Mouse (Mus musculus) myocyte (in vitro differentiated cells): ENCODE data around the gene Crip2.

Source experiments
- E2F4 ChIP-seq: IDR thresholded peaks from one replicate; pipeline ENCODE4 v1.6.1; 2011; ENCODE audit warnings: mild to moderate bottlenecking, control low read depth, moderate library complexity; ENCODE audit not compliant: insufficient read depth
- MAX ChIP-seq: IDR thresholded peaks from one replicate; pipeline ENCODE4 v1.6.1; 2011; ENCODE audit warnings: low read depth, mild to moderate bottlenecking, control low read depth
- MYOD1 ChIP-seq, 3 experiments: IDR thresholded peaks; one replicate each; pipeline ENCODE4 v1.6.1; 2011; ENCODE audit warnings: control low read depth in 2 of 3, low read depth in 2 of 3, mild to moderate bottlenecking in 2 of 3, moderate library complexity in 1 of 3; ENCODE audit not compliant: insufficient read length in 2 of 3, control insufficient read depth in 1 of 3
- MYOG ChIP-seq, 3 experiments: IDR thresholded peaks; one replicate each; pipeline ENCODE4 v1.6.1; 2011; ENCODE audit warnings: control low read depth in 2 of 3, low read depth in 2 of 3, mild to moderate bottlenecking in 2 of 3; ENCODE audit not compliant: insufficient read length in 2 of 3, control insufficient read depth in 1 of 3, insufficient read depth in 1 of 3
- POLR2A ChIP-seq: IDR thresholded peaks from one replicate; pipeline ENCODE4 v1.6.1; 2011; ENCODE audit warnings: low read depth, mild to moderate bottlenecking, control low read depth, moderate library complexity; ENCODE audit not compliant: insufficient read length
- POLR2AphosphoS2 ChIP-seq: IDR thresholded peaks from one replicate; pipeline ENCODE4 v1.6.1; 2011; ENCODE audit warnings: low read depth, control low read depth; ENCODE audit not compliant: insufficient read length
- SRF ChIP-seq: IDR thresholded peaks from one replicate; pipeline ENCODE4 v1.6.1; 2011; ENCODE audit warnings: low read depth; ENCODE audit not compliant: control insufficient read depth, insufficient read length
- TCF12 ChIP-seq: IDR thresholded peaks from one replicate; pipeline ENCODE4 v1.6.1; 2011; ENCODE audit warnings: mild to moderate bottlenecking, control low read depth; ENCODE audit not compliant: poor library complexity, insufficient read depth, severe bottlenecking
- TCF3 ChIP-seq: IDR thresholded peaks from one replicate; pipeline ENCODE4 v1.6.1; 2011; ENCODE audit warnings: low read depth, control low read depth; ENCODE audit not compliant: insufficient read length
- USF1 ChIP-seq: IDR thresholded peaks from one replicate; pipeline ENCODE4 v1.6.1; 2011; ENCODE audit warnings: low read depth, mild to moderate bottlenecking, control low read depth, moderate library complexity

- no peak for TF ChIP-seq MAX
- TF ChIP-seq USF1, result no peak
- no peak for TF ChIP-seq POLR2A
- TF ChIP-seq SRF, result no peak
- no peak for TF ChIP-seq TCF3
- no peak for TF ChIP-seq E2F4
- no peak for TF ChIP-seq TCF12
- no peak for TF ChIP-seq POLR2AphosphoS2
- no peak for TF ChIP-seq MYOD1 (IDR thresholded peaks at IDR 0.05; ENCODE audit: control insufficient read depth in 1 of 3, insufficient read length in 2 of 3, low read depth in 2 of 3)
- TF ChIP-seq MYOG (IDR thresholded peaks at IDR 0.05; ENCODE audit: control insufficient read depth in 1 of 3, insufficient read depth in 1 of 3, insufficient read length in 2 of 3, low read depth in 2 of 3), result no peak
Measured at GRCm38 (mm10) chr12:113103846-113104451, 36.1 kb upstream of the Crip2 start.
